Mouse (Mus musculus) frontal cortex, adult 2 months (tissue): ENCODE measurements at regions not wholly inside any gene's neighbourhood (a gene's known extent, or its start where the extent isn't known, plus 50 kb on each side); places are given as distances from the start of the nearest gene placed in this dataset.
"Not testable (repeated sequence)": the region's sequence is repeated elsewhere in the genome, so short reads cannot be mapped to it uniquely, and the experiment has no call there.

Experiments used
- DNase-seq, 2 experiments: peaks; one replicate each; pipeline ENCODE4 v3.0.0; 2022; ENCODE audit warnings: low spot score in 1 of 2; ENCODE audit errors: extremely low spot score in 1 of 2

DNA sequence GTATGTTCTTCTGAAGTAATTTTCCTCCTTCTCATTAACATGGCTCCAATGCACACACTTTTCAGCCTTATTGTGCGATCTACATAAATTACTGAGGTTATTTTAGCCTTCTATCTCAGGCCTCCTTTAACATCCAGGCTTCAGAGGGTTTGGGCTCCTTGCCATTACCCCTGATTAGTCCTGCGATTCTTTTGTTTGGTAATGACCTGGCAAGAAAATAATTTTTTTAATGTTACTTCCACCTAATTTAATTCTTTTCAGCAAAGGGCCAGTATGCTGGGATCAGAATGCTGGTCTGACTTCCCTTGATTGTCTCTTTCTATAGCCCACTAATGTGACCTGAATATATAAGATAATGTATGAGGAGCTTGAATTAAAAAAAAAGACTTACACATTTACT, 739.4 kb downstream of the Tbl1xr1 start:
- peak in 1 of 2 experiments; percentile 11 for DNase-seq

DNA sequence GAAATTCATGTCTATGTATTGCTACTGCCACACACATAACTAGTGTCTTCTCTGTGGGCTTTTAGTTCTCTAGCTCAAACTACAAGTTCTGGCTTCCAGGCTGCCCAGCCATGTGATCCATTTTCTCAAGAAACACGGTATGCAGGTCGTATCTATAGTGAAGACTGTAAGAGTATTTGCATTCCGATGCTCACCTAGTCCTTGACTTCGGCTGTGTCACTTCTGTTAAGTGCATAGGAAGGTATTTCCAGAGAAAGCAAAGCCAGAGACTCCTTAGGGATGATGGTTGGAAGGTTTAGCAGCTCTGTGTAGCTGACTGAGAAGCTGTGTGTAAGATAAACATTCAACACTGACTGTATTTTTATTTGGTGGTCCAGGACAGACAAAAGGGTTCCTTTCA, 750.0 kb downstream of the Tbl1xr1 start:
- no peak for DNase-seq

DNA sequence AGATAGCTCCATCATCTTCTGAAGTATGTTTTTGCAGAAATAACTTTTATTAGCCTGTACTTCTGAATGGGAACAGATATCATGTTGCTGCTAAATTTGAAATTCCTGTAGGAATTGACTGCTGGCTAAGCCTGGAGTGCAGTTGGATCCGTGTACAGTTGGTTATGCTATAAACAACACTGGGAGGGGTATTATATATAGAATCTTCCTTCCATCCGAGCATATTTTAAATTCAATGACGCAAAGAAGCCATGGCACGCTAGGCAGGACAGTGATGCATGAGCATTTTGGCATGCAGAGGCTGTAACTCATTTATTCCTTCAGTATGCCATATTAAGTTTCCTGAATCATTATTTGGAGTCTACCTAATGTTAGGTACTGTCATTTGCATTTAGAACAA, 762.5 kb downstream of the Tbl1xr1 start:
- peak in 1 of 2 experiments; percentile 7 for DNase-seq

DNA sequence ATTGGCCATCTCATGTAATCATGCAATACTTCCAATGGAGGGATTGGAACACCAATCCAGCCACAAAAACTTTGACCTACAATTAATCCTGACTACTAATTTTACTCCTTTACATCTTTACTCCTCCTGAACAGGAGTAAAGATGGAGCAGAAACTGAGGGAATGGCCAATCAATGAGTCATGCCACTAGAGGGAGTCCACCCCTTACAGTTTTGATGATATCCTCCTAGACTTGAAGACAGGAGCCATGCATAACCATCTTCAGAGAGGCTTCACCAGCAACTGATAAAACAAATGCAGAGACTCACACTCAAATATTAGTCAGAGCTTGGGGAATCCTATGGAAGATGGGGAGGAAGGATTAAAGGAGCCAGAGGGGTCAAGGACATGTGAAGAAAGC, 774.0 kb downstream of the Tbl1xr1 start:
- DNase-seq: no peak

DNA sequence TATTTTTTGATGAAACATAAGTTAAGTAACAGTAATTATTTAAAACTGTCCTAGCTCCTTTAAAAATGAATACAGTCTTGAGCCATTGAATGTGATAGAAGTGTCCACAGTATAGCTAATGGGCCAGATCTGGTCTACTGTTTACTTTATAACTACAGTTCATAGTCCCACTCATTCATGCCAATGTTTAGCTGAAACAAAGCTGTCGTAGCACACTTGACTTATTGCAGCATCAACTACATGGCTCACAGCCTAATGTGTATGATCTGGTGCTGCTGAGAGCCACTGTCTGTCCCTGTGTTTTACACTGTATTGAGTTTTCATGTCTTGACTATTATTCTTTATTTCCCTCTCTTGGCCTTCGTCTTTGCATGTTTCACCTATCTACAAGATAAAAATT, 787.1 kb downstream of the Tbl1xr1 start:
- DNase-seq: no peak

DNA sequence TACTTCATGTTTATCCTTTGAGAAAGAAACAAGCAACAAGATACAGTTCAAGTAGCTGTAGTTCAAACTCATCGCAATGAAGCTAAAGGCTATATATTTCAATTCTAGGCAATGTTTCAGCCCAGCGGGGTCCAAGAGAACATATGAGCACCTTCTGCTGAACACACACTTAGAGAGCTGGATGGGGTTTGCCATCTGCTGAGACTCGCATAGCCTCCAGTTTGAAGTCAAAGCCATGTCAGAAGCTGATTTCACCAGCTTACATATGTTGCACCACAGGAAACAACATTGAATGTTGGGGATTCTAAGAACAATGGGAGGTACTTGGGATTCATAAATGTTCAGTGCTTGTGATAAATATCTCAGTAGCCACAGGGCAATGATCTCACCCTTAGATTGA, 801.4 kb downstream of the Tbl1xr1 start:
- DNase-seq: no peak

DNA sequence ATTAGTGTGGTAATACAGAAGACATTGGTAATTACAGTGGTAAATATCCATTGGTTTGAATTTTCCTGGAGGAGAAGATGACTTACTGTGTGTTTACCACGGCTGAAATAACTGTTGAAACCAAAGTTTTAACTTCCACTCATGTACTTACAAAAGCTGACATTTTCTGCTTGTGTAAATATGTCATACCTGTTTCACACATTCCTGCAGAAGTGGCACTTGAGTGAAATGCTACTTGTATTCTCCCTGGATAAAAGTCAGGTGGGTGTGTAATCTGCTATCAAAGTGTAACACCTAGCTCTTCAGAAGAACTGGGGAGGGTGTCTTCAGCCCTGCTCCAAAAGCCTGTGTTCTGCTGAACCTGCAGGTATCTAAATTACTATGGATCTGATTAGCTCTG, 816.3 kb downstream of the Tbl1xr1 start:
- no peak for DNase-seq

DNA sequence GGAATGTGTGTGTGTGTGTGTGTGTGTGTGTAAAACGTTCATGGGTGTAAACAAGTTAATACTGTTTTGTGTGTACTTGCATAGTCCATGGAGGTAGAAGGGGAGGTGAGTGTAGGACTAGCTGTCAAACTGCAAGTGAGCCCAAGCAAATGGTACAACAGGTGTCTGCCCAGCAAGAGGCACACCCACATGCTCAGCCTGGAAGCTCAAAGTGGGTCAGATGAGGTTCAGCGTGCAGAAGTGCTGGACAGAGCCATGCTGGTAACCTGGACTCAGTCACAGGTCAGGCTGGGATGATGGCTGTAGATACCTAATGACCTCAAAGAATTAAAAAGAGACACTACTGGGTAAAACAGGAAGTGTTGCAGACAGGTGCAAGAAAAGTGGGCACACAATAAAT, 821.2 kb downstream of the Tbl1xr1 start:
- DNase-seq: no peak

DNA sequence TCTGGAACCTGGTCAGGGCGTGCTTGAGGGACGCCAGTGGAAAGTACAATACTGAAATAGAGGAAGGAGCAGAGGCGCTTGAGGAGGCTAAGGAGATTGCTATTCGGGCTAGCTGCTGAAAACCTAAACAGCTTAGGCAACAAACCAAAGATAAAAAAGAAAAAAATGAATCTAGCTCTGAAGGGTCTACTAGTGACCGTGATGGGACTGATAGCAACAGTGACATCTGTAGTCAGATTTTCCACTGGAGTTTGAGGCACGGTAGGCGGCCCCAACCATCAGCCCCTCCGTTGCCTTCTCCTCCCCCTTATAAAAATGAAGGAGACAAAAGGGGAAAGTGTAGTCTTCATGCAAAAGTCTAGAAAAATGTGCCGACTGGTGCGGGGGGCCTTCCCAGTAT, 824.5 kb downstream of the Tbl1xr1 start:
- DNase-seq: no peak

DNA sequence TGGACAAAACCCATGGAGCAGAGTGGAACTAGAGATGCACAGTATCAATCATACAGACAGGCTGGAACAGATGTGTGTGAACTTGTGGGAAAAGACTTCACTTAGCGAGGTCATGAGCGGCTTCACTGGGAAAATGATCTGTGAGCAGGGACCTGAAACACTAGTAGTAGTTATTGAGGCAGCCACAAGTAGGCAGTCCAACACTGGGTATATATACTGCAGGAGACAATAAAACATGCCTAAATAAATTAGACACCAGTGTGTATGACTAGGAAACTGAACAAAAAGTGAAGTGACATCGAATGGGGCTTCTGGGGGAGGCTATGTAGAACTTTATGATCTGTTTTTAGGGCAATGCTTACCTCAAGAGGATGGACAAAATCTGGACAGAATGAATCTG, 852.5 kb downstream of the Tbl1xr1 start:
- no peak for DNase-seq

DNA sequence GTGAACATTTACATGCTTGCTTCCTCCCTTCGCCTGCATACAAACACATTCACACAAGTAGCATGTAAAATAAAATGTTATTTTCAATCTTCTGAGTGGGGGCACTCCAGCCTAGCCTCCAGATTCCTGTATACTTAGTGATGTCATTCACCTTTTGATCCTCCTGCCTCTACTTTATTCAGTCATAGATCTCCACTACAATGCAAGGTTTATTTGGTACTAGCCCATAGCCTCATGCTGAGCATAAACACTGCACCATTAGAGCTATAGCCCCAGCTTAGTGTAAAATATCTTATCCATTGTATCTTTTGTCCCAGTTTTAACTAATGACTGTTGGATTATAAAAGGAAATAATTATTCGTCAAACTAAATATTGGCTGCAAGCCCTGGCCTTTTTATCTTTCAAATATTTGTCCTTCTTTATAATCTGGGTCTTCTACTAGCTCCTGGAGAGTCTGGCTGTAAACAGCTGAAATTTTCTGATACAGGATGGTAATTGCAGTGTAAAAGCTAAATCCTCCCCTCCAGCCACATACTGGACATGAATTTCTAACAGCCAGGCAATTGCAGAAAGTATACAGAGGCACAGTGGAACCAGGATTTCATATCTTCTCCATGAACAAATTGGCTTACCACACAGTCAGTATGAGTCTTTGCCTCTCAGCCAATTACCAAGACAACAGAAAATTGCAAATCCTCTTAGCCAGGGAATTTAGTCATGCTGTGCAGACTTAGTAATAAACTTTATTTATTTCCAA, 853.5 kb downstream of the Tbl1xr1 start:
- DNase-seq: no peak

DNA sequence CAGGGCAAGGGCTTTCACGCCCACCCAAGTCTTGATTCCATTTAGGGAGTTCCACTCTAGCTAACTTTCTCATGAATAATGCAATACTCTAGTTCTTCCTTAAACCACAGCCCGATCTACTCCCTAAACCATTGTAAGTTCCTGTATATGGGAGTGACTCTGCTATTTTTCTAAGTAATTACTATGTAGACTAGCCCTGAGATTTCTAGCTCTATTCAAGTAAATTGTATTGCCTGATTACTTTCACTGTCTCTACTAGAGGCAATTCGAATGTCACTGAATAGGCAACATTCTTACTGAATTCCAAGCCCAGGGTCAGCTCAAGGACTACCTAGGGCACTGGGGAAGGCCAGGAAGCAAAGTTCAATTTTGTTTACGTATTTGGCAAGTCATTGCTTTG, 869.2 kb downstream of the Tbl1xr1 start:
- not testable (repeated sequence) for DNase-seq

DNA sequence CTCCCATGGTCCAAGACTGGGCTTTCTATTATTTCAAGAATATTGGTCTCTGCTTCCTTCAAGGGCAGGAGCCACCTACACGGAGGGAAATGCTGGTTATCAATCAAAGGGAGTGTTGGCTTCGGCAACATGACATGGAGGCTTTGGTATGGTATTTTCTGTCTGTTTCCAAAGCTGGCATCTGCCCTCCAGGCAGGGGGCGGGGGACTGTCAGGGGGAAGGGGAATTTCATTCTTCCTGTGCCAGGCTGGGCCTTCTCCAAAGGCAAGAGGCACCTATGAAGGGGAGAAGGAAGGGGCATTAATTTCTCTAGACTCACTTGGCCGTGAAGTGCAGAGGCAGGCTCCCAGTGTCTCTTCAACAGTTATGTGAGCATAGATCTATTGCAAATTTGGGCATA, 870.7 kb downstream of the Tbl1xr1 start:
- DNase-seq: no peak

DNA sequence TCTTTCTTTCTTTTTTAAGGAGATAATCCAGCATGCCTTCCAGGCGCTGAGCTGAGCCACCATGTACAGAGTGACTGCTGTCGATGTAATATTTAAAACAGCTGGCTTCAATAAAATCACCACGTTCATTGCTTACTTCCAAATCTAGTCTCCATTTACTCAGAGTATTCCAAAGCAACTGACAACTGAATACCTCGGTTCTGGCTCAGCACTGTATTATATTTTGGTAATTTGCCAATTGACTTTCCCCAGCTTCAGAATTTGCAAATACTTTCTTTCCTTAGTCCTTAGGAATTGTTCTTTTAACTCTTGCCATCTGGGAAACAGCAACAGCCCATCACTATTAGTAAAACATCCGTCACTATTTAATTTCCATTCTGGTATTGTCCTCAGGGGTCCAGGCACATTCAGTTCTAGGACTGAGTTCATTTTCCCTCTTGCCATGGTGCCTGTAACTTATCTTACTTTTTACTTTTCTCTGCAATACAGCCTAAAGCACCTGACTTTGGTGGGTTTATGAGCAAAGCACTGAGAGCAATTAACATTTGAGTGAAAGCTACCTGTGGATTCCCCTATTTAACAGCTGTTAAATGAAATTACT, 871.8 kb downstream of the Tbl1xr1 start:
- no peak for DNase-seq

DNA sequence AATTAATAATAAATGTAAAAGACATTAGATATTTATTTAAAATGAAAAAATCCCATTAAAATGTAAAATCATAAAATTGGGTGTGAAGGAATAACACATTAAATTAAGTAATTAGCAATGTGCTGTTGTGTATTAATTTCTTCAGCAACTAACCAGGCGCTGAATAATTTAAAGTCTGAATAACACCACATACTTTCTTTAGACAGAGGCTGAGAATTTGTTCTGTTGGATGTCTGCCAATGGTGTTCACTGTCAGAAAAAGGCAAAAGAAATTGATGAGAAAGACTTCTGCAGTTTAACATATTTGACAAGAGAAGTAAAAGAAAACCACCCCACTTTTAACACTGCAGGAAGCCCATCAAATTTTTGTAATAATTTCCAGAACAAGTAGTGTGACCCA, 881.0 kb downstream of the Tbl1xr1 start:
- peak in 1 of 2 experiments; percentile 36 for DNase-seq

DNA sequence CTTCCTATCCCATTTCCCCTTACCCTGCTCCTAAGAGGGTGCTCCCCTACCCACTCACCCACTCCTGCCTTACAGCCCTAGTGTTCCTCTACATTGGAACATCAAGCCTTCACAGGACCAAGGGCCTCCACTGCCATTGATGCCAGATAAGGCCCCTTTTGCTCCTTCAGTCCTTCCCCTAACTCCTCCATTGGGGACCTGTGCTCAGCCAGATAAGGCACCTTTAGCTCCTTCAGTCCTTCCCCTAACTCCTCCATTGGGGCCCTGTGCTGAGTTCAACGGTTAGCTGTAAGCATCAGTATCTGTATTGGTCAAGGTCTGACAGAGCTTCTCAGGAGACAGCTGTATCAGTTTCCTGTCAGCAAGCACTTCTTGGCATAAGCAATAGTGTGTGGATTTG, 896.2 kb downstream of the Tbl1xr1 start:
- DNase-seq: no peak

DNA sequence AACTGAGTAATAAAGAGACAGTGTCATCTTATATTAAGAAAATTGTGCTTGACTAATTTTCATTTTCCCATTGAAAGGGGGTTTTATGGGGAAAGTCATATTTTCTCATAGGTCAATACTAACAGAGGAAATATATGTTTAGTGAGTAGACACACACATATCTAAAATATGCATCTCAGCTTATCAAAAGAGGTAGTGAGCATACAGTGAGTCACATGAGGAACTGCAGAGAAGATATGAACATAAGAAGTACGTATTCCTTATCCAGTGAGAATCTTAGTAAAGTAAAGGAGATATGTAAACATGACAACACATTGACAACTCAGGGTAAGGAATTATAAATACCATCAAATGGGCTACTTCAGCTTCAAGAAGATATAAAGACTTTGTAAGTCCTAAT, 900.3 kb downstream of the Tbl1xr1 start:
- no peak for DNase-seq

DNA sequence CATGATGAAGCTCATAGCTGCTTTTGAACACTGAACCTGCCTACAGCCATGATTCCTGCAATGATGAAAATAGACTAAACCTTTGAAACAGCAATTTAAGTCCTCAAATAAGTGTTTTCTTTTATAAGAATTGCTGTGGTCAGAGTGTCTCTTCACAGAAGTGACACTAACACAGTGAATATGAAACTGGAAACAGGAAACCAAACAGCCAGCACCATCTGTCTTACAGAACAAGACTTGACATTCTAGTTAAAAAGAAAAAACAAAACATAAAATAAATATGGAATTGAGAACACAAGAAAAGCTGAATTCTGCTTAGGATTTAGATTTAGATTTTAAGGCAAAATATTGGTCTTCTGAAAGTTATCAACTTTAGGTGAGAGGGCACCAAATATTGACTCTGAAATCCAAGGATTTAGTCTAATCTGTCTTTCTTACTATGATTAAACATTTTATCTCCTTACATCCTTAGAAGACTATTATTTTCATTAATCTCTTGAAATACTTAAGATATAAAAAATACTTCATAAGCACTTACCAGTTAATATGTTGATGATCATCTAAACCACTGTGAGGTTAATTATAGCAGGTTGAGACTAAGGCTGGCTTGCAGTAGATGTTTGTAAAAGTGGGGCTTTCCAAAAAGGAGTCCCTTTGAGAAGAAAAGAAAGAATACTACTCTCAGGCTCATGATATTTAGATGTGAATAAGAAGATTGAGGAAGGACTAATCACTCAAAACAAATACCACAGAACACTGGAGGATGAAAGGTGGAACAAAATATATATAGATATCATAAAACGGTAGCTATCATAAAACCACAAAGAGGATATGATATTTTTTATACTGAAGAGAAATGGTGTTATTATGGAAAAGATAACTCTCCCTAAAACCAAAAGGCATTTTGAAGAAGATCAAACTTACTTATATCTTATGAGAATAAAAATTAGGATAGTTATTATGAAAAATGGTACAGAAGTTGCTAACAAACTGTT, 903.7 kb downstream of the Tbl1xr1 start:
- DNase-seq: peak in 1 of 2 experiments; percentile 12

DNA sequence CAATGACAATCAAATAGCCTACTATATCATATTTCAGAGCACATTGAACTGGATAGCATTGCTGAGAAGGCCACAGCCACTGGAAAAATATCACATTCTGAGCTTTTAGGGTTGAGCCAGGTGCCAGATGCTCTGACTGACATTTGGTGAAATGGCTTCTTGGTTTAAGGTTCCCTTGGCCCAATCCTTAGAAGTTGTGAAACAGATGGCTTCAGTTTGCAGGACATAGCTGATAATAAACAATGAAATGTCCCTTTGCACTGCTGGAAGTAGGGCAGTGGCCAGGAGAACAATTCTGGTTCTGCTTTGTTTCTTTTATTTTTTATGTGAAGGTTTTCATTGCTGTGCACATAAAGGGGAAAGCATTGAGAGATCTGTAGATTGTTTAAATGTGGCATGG, 906.0 kb downstream of the Tbl1xr1 start:
- no peak for DNase-seq

DNA sequence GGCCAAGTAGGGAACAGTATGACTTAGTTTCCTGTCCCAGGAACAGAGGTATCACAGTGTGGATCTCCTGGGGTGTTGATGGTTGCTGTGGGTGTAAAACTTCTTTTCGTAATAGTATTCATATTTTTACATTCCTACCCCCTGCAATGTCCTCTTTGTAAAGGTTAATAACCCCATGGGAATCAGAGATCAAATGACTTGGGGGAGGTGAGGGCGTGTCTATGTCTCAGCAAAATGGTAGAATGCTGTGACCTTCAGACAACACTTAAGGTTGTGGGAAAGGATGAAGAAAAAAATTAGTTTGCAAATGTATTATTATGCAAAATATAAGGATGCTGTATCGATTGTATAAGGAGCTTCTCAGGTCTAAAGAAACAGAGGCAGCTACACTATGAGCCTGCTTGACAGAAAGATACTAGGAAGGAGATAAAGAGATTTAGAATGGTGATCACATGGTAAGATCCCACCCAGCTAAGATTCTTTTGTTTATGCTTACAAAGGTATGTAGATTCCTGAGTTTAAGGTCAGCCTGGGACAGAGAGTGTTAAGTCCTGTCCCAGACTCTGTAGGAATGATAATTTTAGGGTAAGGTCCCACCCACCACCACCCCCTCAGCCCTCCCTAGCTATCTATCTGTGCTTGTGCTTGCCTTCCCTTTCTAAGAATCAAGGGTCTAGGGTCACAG, 913.8 kb downstream of the Tbl1xr1 start:
- DNase-seq: no peak

DNA sequence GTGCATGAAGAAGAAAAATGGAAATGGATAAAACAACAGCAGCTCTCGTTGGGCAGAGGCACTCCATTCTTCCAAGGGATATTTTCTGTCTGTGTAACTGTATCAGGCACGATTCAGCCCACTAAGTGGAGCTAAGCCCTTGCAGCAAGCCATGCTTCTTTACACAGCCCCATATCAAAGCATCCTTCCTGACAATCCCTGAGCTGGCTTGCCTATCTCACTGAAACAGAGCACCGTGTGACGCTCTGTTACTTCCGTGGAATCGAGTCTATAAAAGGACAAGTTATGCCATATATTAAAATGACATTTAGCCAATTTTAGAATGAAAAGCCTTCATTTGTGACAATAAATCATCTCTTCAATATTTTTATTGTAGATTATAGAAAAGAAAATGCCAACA, 918.8 kb downstream of the Tbl1xr1 start:
- DNase-seq: no peak
